Mouse (Mus musculus): ENCODE results near the gene Grxcr1. TPM values are rescaled to one million over a fixed set of nuclear protein-coding genes. Genes with fewer than 3 reads are reported as not detected.

Grxcr1 gene
- polyA plus RNA-seq, 1 experiment from 2014 or later, result not detected

DNA sequence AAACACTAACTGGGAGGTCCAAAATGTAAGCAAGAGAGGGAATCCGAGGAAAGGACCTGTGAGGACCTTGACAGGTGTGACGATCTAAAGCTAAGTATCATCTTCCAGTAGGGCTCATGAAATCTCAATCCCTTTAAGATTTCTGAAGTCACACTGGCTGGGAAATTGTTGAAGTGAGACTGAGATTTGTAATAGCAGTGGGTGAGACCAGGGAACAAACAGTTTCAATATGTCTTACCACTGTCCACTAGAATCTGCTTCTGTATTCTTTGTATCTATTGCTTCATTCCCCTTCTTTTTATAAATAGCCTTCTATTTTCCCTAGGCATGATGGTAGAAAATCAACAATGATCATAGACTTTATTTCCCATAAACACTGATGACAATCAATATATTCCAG is 10.8 kb upstream of the Grxcr1 start:
- Histone ChIP-seq H3K36me3 (ENCODE audit: control insufficient read depth, insufficient read depth, low read length) (no peaks in the 10 kb centered on the region), H3K4me2 (ENCODE audit: low read depth, low read length, severe bottlenecking) (no peak overlapping the region), H3K4me3 (ENCODE audit: low read depth, low read length) (no peak overlapping the region), H3K9me3 (ENCODE audit: control insufficient read depth, low read length) (no peaks in the 10 kb centered on the region), H3K9ac (ENCODE audit: low read length) (no peak overlapping the region), H3K27ac (ENCODE audit: low read depth, low read length) (no peak overlapping the region), H3K4me1 (replicated peaks; ENCODE audit: control insufficient read depth, insufficient read depth, low read length) (no peaks in the 10 kb centered on the region), H3K27me3 (ENCODE audit: control insufficient read depth, insufficient read depth, low read length) (no peaks in the 10 kb centered on the region)
- no peak for ATAC-seq (replicated peaks; ENCODE audit: low FRiP score)
- DNase-seq (ENCODE audit: low spot score), result no peak
- WGBS, result 84% methylated on average over 2 of the region's 2 CpGs

DNA sequence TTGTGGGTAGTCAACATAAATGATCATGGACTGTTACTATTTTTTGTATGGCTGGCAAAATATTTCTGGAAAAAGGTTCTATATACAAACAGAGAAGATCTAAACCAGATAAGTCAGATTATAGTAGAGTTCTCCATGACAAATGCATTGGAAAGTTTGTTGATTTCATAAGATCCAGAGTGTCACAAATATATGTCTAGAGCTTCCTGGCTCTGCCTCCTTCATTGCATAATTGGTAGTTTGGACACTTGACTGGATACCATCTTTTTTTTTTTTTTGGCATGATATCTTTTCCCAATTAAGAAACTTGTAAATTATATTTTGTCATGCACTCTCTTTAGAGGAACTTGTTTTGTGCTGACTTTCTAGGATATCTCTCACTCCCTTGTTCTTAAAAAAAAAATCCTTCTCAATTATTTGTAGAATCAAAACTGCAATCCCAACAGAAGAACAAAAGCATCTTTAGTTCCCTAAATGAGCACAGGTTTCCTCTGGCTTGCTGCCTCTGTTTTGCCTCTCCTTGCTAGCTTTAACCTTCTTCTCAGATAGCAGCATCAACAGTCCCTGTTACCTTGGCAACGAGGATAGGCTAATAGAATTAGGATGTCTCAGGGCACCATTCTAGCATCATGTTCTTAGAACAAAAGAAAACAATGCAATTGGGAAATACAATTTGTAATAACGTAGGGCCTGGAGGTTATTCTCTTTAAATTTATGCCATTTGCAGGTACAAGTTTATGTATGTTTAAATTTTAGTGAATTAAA is 4.8 kb upstream of the Grxcr1 start:
- no peak for ATAC-seq (replicated peaks; ENCODE audit: low FRiP score)
- no peak overlapping the region for H3K9ac ChIP-seq (ENCODE audit: low read length)

DNA sequence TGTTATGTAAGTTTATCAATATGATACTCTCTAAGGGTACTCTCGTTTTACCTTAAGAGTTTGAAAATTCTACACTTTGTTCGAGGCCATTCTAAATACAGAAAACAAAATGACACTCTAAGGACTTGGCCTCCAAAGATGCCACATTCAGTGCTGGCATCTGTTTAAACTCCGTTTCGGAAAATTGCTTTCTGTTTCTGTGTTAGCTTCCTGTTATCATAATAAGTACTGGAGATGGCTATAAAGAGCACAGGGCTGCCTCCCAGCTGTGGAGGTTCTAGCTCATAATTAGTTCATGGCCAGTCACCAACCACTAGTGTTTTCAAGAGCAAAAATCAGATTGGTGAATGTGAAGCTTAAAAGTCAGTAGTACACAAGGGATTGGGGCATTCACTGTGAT is 4.2 kb upstream of the Grxcr1 start:
- Histone ChIP-seq H3K36me3 (ENCODE audit: control insufficient read depth, insufficient read depth, low read length) (no peaks in the 10 kb centered on the region), H3K9ac (ENCODE audit: low read length) (no peak overlapping the region), H3K4me2 (ENCODE audit: low read depth, low read length, severe bottlenecking) (no peak overlapping the region), H3K9me3 (ENCODE audit: control insufficient read depth, low read length) (no peaks in the 10 kb centered on the region), H3K27me3 (ENCODE audit: control insufficient read depth, insufficient read depth, low read length) (no peaks in the 10 kb centered on the region), H3K27ac (ENCODE audit: low read depth, low read length) (no peak overlapping the region), H3K4me3 (ENCODE audit: low read depth, low read length) (no peak overlapping the region), H3K4me1 (replicated peaks; ENCODE audit: control insufficient read depth, insufficient read depth, low read length) (no peaks in the 10 kb centered on the region)
- no peak for ATAC-seq (replicated peaks; ENCODE audit: low FRiP score)
- DNase-seq (ENCODE audit: low spot score), result no peak
- WGBS, result 88% methylated on average over 4 of the region's 4 CpGs

More for the DNA sequence above, 4.8 kb upstream of the Grxcr1 start:
- Histone ChIP-seq H3K4me1 (replicated peaks; ENCODE audit: control insufficient read depth, insufficient read depth, low read length) (no peaks in the 10 kb centered on the region), H3K4me2 (ENCODE audit: low read depth, low read length, severe bottlenecking) (no peak overlapping the region), H3K9me3 (ENCODE audit: control insufficient read depth, low read length) (no peaks in the 10 kb centered on the region), H3K36me3 (ENCODE audit: control insufficient read depth, insufficient read depth, low read length) (no peaks in the 10 kb centered on the region), H3K4me3 (ENCODE audit: low read depth, low read length) (no peak overlapping the region), H3K27me3 (ENCODE audit: control insufficient read depth, insufficient read depth, low read length) (no peaks in the 10 kb centered on the region), H3K27ac (ENCODE audit: low read depth, low read length) (no peak overlapping the region)
- WGBS, result 61% methylated on average over 2 of the region's 2 CpGs
- no peak for DNase-seq (ENCODE audit: low spot score)

DNA sequence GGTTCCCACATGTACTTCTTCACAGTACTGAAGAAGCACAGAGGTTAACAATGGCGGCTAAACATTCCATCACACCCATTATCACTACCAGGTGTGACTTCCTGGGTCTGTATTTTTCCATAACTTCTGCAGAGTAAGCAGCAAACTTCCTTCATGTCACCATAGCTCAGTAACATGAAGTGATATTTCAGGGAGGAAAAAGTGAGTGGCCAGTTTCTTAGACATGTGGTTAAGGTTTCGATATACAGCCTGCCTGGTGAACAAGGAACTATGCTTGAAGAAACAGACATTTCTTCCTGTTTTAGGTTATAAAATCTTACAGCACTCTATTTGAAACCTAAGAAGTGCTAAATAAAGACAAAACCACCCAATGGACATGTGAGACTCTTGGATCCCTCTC is 1.7 kb downstream of the Grxcr1 start:
- WGBS, result 89% methylated on average over 2 of the region's 2 CpGs
- H3K9ac ChIP-seq (ENCODE audit: low read length), result no peak overlapping the region
- H3K4me2 ChIP-seq (ENCODE audit: low read depth, low read length, severe bottlenecking), result no peak overlapping the region
- H3K27me3 ChIP-seq (ENCODE audit: control insufficient read depth, insufficient read depth, low read length), result no peaks in the 10 kb centered on the region
- H3K36me3 ChIP-seq (ENCODE audit: control insufficient read depth, insufficient read depth, low read length), result no peaks in the 10 kb centered on the region
- no peaks in the 10 kb centered on the region for H3K9me3 ChIP-seq (ENCODE audit: control insufficient read depth, low read length)
- no peaks in the 10 kb centered on the region for H3K4me1 ChIP-seq (replicated peaks; ENCODE audit: control insufficient read depth, insufficient read depth, low read length)
- H3K4me3 ChIP-seq (ENCODE audit: low read depth, low read length), result no peak overlapping the region
- DNase-seq (ENCODE audit: low spot score), result no peak
- no peak overlapping the region for H3K27ac ChIP-seq (ENCODE audit: low read depth, low read length)
- ATAC-seq (replicated peaks; ENCODE audit: low FRiP score), result no peak

DNA sequence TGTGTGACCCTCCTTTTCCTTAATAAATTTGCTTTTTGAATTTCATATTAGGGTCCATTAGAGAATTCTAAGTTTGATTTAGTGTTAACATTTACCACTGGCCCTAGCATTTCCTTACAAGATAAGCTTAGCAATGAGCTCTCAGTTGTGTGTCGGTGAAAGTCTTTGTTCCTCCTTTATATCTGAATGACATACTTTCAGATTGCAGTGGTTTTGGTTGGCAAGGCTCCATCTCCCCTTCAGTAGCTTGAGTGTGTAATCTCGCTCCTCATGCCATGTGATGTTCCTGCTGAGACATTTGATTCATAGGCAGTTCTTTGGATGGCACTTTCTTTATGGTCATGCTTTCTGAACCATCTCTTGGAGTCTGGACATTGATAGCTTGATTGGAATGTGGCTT is 7.4 kb downstream of the Grxcr1 start:
- WGBS, result 89% methylated on average over 2 of the region's 2 CpGs
- Histone ChIP-seq H3K27me3 (ENCODE audit: control insufficient read depth, insufficient read depth, low read length) (no peaks in the 10 kb centered on the region), H3K9ac (ENCODE audit: low read length) (no peak overlapping the region), H3K9me3 (ENCODE audit: control insufficient read depth, low read length) (no peaks in the 10 kb centered on the region), H3K27ac (ENCODE audit: low read depth, low read length) (no peak overlapping the region), H3K4me3 (ENCODE audit: low read depth, low read length) (no peak overlapping the region), H3K4me2 (ENCODE audit: low read depth, low read length, severe bottlenecking) (no peak overlapping the region), H3K36me3 (ENCODE audit: control insufficient read depth, insufficient read depth, low read length) (no peaks in the 10 kb centered on the region), H3K4me1 (replicated peaks; ENCODE audit: control insufficient read depth, insufficient read depth, low read length) (no peaks in the 10 kb centered on the region)
- ATAC-seq (replicated peaks; ENCODE audit: low FRiP score) (no peak), DNase-seq (ENCODE audit: low spot score) (no peak)

DNA sequence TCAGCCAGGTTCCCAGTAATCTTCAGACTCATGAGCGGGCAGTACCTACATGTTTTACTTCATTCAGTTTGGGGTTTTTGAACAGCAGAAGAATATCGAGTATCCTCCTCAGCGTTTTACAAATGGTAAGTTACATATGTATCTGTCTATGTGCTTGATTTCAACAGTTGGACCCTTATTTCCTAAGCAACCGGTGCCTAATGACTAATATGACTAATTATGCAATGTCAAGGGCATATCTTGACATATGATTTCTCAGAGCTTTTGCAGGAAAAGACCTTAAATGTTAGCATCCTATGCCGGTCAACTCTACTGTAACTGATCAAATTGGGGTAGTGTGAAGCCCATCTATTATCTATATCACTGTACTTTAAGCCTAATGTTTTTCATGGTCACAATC is 11.7 kb downstream of the Grxcr1 start:
- DNase-seq (ENCODE audit: low spot score), result no peak
- H3K9me3 ChIP-seq (ENCODE audit: control insufficient read depth, low read length), result no peaks in the 10 kb centered on the region
- H3K36me3 ChIP-seq (ENCODE audit: control insufficient read depth, insufficient read depth, low read length), result no peaks in the 10 kb centered on the region
- H3K27me3 ChIP-seq (ENCODE audit: control insufficient read depth, insufficient read depth, low read length), result no peaks in the 10 kb centered on the region
- ATAC-seq (replicated peaks; ENCODE audit: low FRiP score), result no peak
- H3K4me1 ChIP-seq (replicated peaks; ENCODE audit: control insufficient read depth, insufficient read depth, low read length), result no peaks in the 10 kb centered on the region
- H3K9ac ChIP-seq (ENCODE audit: low read length), result no peak overlapping the region
- H3K4me2 ChIP-seq (ENCODE audit: low read depth, low read length, severe bottlenecking), result no peak overlapping the region
- H3K4me3 ChIP-seq (ENCODE audit: low read depth, low read length), result no peak overlapping the region
- H3K27ac ChIP-seq (ENCODE audit: low read depth, low read length), result no peak overlapping the region
- 93% methylated on average over 5 of the region's 5 CpGs for WGBS

DNA sequence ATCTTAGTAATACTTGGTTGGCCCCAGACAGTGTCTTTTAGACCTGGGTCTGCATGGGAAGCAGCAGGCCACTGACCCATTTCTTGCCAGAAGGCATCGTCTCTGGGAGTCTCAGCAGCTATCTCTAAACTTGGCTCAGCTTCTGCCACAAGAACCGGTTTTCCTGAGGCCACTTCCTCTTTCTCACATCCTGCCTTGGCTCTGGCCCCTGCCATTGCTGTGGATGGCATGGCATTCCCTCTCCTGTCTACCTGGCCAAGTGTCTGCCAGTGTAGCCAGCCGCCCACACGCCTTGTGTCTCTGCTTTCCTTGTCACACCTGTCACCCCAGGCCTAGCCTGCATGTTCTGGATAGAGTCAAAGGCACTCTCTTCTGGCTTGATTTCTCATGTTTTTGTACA is 17.1 kb downstream of the Grxcr1 start:
- Histone ChIP-seq H3K27ac (ENCODE audit: low read depth, low read length) (no peak overlapping the region), H3K9me3 (ENCODE audit: control insufficient read depth, low read length) (no peaks in the 10 kb centered on the region), H3K9ac (ENCODE audit: low read length) (no peak overlapping the region), H3K4me3 (ENCODE audit: low read depth, low read length) (no peak overlapping the region), H3K27me3 (ENCODE audit: control insufficient read depth, insufficient read depth, low read length) (no peaks in the 10 kb centered on the region), H3K36me3 (ENCODE audit: control insufficient read depth, insufficient read depth, low read length) (no peaks in the 10 kb centered on the region), H3K4me1 (replicated peaks; ENCODE audit: control insufficient read depth, insufficient read depth, low read length) (no peaks in the 10 kb centered on the region; the same call in 1 of the 2 replicates), H3K4me2 (ENCODE audit: low read depth, low read length, severe bottlenecking) (no peak overlapping the region)
- 67% methylated on average over 4 of the region's 4 CpGs for WGBS
- no peak for DNase-seq (ENCODE audit: low spot score)
- no peak for ATAC-seq (replicated peaks; ENCODE audit: low FRiP score)

DNA sequence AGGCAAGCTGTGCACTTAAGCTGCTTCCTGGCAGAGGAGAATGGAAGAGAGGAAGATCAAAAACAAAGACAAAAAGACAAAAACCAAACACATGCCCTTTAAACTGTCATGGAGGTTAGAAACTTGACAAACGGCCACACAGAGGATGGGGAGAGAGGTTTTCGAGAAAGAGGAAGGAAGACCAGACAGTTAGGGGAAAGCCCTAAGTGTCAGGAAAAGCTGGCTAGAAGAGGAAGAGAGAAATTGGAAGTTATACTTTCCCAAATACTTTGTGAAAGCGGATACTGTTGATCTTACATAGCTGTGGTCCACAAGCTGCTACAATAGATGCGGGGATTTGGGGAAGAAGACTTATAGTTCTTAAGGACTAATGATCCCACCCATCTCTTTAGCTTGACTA is 17.9 kb downstream of the Grxcr1 start:
- H3K9me3 ChIP-seq (ENCODE audit: control insufficient read depth, low read length), result no peaks in the 10 kb centered on the region
- no peak overlapping the region for H3K4me3 ChIP-seq (ENCODE audit: low read depth, low read length)
- no peak for DNase-seq (ENCODE audit: low spot score)
- no peaks in the 10 kb centered on the region for H3K27me3 ChIP-seq (ENCODE audit: control insufficient read depth, insufficient read depth, low read length)
- H3K9ac ChIP-seq (ENCODE audit: low read length), result no peak overlapping the region
- WGBS, result 52% methylated on average over 4 of the region's 4 CpGs
- no peaks in the 10 kb centered on the region; the same call in 1 of the 2 replicates for H3K4me1 ChIP-seq (replicated peaks; ENCODE audit: control insufficient read depth, insufficient read depth, low read length)
- no peak overlapping the region for H3K4me2 ChIP-seq (ENCODE audit: low read depth, low read length, severe bottlenecking)
- H3K27ac ChIP-seq (ENCODE audit: low read depth, low read length), result no peak overlapping the region
- ATAC-seq (replicated peaks; ENCODE audit: low FRiP score), result no peak
- no peaks in the 10 kb centered on the region for H3K36me3 ChIP-seq (ENCODE audit: control insufficient read depth, insufficient read depth, low read length)

DNA sequence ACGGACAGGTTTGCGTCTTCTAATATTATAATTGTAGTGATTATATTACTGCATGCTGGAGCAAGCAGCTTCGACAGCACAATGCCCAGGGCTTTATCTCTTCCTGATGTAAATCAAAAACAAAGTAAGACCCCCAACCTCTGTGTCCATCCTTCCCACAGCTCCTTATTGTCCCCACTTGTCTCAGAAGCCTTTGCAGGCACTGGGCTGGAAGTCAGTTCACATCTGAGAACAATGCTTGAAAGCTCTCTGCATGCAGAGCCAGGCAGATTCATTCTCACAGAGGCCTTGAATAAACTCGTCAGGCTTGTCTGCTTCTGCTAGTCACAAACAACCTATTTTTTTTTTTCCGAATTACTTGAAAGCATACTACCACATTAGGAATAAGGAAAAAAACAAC is 19.5 kb downstream of the Grxcr1 start:
- no peak overlapping the region for H3K27ac ChIP-seq (ENCODE audit: low read depth, low read length)
- H3K9me3 ChIP-seq (ENCODE audit: control insufficient read depth, low read length), result no peaks in the 10 kb centered on the region
- H3K4me1 ChIP-seq (replicated peaks; ENCODE audit: control insufficient read depth, insufficient read depth, low read length), result no peaks in the 10 kb centered on the region; the same call in 1 of the 2 replicates
- H3K4me2 ChIP-seq (ENCODE audit: low read depth, low read length, severe bottlenecking), result no peak overlapping the region
- H3K4me3 ChIP-seq (ENCODE audit: low read depth, low read length), result no peak overlapping the region
- DNase-seq (ENCODE audit: low spot score), result no peak
- H3K36me3 ChIP-seq (ENCODE audit: control insufficient read depth, insufficient read depth, low read length), result no peaks in the 10 kb centered on the region
- no peak overlapping the region for H3K9ac ChIP-seq (ENCODE audit: low read length)
- WGBS, result 14% methylated on average over 5 of the region's 5 CpGs
- no peaks in the 10 kb centered on the region for H3K27me3 ChIP-seq (ENCODE audit: control insufficient read depth, insufficient read depth, low read length)
- peak; percentile 48; the same call in 1 of the 2 replicates for ATAC-seq (replicated peaks; ENCODE audit: low FRiP score)
